8 mouse cellular contexts compared by ENCODE assay signal in the genomic region with DNA sequence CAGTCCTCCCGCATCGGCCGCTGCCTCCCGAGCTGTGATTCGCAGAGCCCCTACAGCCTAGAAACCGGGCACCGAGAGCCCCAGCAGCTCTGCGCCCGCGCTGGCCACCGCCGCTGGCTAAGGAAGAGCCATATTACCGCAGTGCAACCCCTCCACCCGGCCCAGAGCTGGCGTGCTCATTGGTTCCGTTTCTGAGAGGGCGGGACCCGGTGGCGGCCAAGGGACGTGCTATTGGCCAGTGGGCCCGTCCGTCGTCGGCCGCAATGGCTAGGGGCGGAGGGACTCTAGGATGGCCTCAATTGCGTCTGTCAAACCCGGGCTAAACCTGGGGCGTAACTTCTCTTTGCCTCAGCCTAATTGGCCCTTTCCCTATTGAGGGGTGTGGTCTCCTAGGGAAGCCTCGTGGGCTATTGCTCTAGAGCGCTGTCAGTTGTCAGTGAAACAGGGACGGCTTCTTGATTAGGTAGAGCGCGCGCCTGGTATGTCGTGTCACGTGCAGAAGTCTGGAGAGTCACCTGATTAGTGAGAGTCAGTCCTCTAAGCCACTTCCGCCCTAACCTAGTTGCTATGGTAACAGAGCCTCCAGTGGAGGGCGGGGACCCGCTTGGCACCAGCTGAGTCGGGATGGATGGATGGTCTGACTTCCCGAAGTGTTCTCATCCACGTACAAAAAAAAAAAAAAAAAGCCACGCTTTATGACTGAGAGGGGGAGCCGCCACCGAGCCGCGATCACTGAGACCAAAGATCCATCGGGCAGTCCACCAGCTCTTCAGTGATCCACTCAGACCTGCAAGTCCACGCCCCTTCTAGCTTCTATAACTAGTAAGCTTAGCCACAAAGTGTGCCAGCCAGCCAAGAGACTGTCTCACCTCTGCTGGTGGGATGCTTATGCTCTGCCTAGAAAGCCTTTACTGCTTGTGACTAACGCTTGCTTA. TPM values are rescaled to one million over a fixed set of nuclear protein-coding genes. Genes with fewer than 3 reads are reported as not detected.
DNase-seq lines count a peak whose midpoint lies in the region; ATAC-seq lines count a peak whose summit lies in the region.

Uvrag (minus strand) TSS at position 158 of the 935 bp plus-strand sequence.

- under 1% methylated on average over 48 of the region's 51 CpGs for WGBS in hindbrain, embryonic 14.5 days

- H3K4me2 ChIP-seq in hindbrain, embryonic 14.5 days (replicated peaks) = peak within 1 kb of the TSS; percentile 85

- H3K36me3 ChIP-seq in hindbrain, embryonic 14.5 days (replicated peaks; ENCODE audit: control insufficient read depth, insufficient read depth) = no peaks in the 10 kb centered on the region

- H3K27me3 ChIP-seq in hindbrain, embryonic 14.5 days (ENCODE audit: control insufficient read depth, insufficient read depth, low read length) = no peaks in the 10 kb centered on the region

- peak within 1 kb of the TSS; percentile 94 for H3K4me3 ChIP-seq in hindbrain, embryonic 14.5 days (replicated peaks; ENCODE audit: low read length)

- DNase-seq in R1 (ENCODE audit: low read depth, low spot score) = peak; percentile 100
- DNase-seq in cerebellum, postnatal 25 days = peak; percentile 99 to 100
- DNase-seq in frontal cortex, postnatal 25 days (ENCODE audit: low spot score in 2 of 2) = peak; percentile 99
- peak; percentile 97 for DNase-seq in hindbrain, embryonic 14.5 days (ENCODE audit: low spot score)
- DNase-seq in layer of hippocampus, postnatal 36 days = peak; percentile 100
- peak; percentile 99 for DNase-seq in lung, postnatal 36 days
- DNase-seq in retina, postnatal 1 day = peak; percentile 100
- peak; percentile 98 to 99 for DNase-seq in urinary bladder, adult 18-20 months (ENCODE audit: low spot score in 2 of 2)

- peaks cover 17% of the 10 kb centered on the region for H3K4me1 ChIP-seq in hindbrain, embryonic 14.5 days (replicated peaks; ENCODE audit: control insufficient read depth, insufficient read depth, low read length)

- ATAC-seq in hindbrain, embryonic 14.5 days (ENCODE audit: low FRiP score) = peak; percentile 99

- H3K9me3 ChIP-seq in hindbrain, embryonic 14.5 days (ENCODE audit: control insufficient read depth, low read length) = no peaks in the 10 kb centered on the region

- peak within 1 kb of the TSS; percentile 93 for H3K9ac ChIP-seq in hindbrain, embryonic 14.5 days

- H3K27ac ChIP-seq in hindbrain, embryonic 14.5 days = peak within 1 kb of the TSS; percentile 94

RNA-seq across cellular contexts. Expression of gene Uvrag, which starts in this region (rescaled TPM):
- polyA plus RNA-seq in hindbrain, embryonic 14.5 days (2014; fragmentation: Nextera tagmentation; extraction: Ambion mirVana) = 16.1 and 18.0 TPM in 2 replicates
- total RNA-seq in layer of hippocampus, postnatal 36 days (2021) = 10 to 100 TPM; 49.0 to 50.7 TPM

Comparison
In these comparisons a context has a peak if more than half of its experiments do, and no peak if none do; other contexts are left out.
1. Peak in every context shown above with its lines: DNase-seq, ATAC-seq, H3K4me3 ChIP-seq and H3K27ac ChIP-seq.